Mouse (Mus musculus): ENCODE measurements around the gene Rab29. TPM values are rescaled to one million over a fixed set of nuclear protein-coding genes. Genes with fewer than 3 reads are reported as not detected.

Gene Rab29
- total RNA-seq, 2 experiments from 2014 or later = 11.7 to 13.9 TPM

DNA sequence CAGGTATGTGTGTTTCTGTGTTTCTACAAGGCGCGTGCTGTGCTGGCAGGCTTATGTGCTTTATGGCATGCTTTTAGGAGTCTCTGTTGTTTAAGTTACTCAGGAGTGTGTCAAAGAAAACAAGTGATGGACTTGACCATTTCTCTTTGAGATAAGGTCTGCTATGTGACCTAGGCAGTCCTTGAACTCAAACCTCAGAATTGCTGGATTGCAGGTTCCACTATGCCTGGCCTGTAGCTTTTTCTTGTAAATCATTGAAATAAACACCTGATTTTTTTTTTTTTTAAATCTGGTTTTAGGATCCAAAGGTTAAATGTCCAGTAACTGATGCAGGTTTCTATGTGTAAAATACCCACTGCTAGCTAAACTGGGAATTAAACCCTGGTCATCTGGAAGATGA is 52.0 kb downstream of the Rab29 start:
- DNase-seq = no peak
- intact Hi-C loops (cut with DNase I) = no loop called here

DNA sequence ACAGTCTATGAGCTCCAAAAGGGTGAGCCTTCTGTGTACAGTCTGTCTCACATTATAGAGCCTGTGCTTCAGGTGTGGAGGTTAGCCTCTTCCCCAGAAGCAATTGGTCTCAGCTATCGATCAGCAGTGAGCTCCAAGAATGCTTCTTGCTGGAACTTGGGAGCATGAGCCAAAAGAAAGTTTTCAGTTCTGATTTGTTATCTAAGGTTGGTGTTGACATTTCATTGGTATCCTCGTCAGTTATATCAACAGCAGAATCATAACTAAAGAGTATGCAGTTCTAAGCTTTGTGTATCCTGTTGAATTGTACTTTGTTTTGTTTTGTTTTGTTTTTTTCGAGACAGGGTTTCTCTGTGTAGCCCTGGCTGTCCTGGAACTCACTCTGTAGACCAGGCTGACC is 55.1 kb downstream of the Rab29 start:
- intact Hi-C loops (cut with DNase I) = no loop called here
- no peak for DNase-seq

Other genes with a start within 250 kb of the Rab29 start
- gene Ctse, start 228.9 kb upstream of the Rab29 start, total RNA-seq (2021) = under 1 TPM; 0.62 to 0.67 TPM
- 1 to 10 TPM; 4.3 to 4.5 TPM for gene Rab7b, start 178.5 kb upstream of the Rab29 start, total RNA-seq (2021)
- gene Slc26a9, start 123.2 kb upstream of the Rab29 start, total RNA-seq (2021) = not detected
- 1 to 10 TPM; 5.7 to 7.0 TPM for gene Pm20d1, start 69.8 kb upstream of the Rab29 start, total RNA-seq (2021)
- 10 to 100 TPM; 51.7 to 66.5 TPM for gene Slc41a1, start 39.7 kb upstream of the Rab29 start, total RNA-seq (2021)
- 10 to 100 TPM; 52.1 to 58.6 TPM for gene Nucks1, start 43.3 kb downstream of the Rab29 start, total RNA-seq (2021)
- 1 to 10 TPM; 4.2 to 4.3 TPM for gene Slc45a3, start 95.7 kb downstream of the Rab29 start, total RNA-seq (2021)
- gene Elk4, start 140.4 kb downstream of the Rab29 start, total RNA-seq (2021) = 10 to 100 TPM; 91.5 to 91.8 TPM
- gene Mfsd4a, start 200.8 kb downstream of the Rab29 start, total RNA-seq (2021) = 1 to 10 TPM; 1.4 to 2.3 TPM

Measured in heart, postnatal 36 days (tissue).